Mouse (Mus musculus) kidney, embryonic 15.5 days (tissue): Measurements from ENCODE around the gene Sdc1. TPM values are rescaled to one million over a fixed set of nuclear protein-coding genes. Genes with fewer than 3 reads are reported as not detected.

Source experiments
- ATAC-seq: fragments of 200-750 bp; cut with Nextera tagmentation; replicated peaks from 2 replicates; pipeline ENCODE4 v1.8.0; 2017; ENCODE audit warnings: moderate TSS enrichment; ENCODE audit not compliant: low FRiP score
- H3K27ac ChIP-seq: fragments of 300-500 bp; sonication (generic); 2 replicates; pipeline ENCODE4 v1.5.1; 2015; ENCODE audit warnings: mild to moderate bottlenecking, inconsistent platforms
- H3K27me3 ChIP-seq: fragments of 300-500 bp; sonication (generic); 2 replicates; pipeline ENCODE4 v1.6.1; 2015; ENCODE audit warnings: inconsistent platforms
- H3K36me3 ChIP-seq: fragments of 300-500 bp; sonication (generic); 2 replicates; pipeline ENCODE4 v1.6.1; 2015; ENCODE audit warnings: inconsistent platforms
- H3K4me1 ChIP-seq: fragments of 300-500 bp; sonication (generic); 2 replicates; pipeline ENCODE4 v1.6.1; 2015; ENCODE audit warnings: inconsistent platforms
- H3K4me2 ChIP-seq: fragments of 300-500 bp; sonication (generic); 2 replicates; pipeline ENCODE4 v1.6.1; 2015; ENCODE audit warnings: moderate library complexity, mild to moderate bottlenecking, inconsistent platforms
- H3K4me3 ChIP-seq: fragments of 300-500 bp; sonication (generic); replicated peaks from 2 replicates; pipeline ENCODE4 v1.5.1; 2015; ENCODE audit warnings: mild to moderate bottlenecking, inconsistent platforms
- H3K9ac ChIP-seq: fragments of 300-500 bp; sonication (generic); 2 replicates; pipeline ENCODE4 v1.6.1; 2015; ENCODE audit warnings: mild to moderate bottlenecking, inconsistent platforms
- H3K9me3 ChIP-seq: fragments of 300-500 bp; sonication (generic); replicated peaks from 2 replicates; pipeline ENCODE4 v1.6.1; 2016; ENCODE audit warnings: inconsistent platforms
- WGBS: fragments of 180-500 bp; shearing (Covaris S2); methylation state at CpG from one replicate; pipeline ENCODE4 v1.1.7; 2015; ENCODE audit warnings: mixed read lengths; 5-methylcytosine and 5-hydroxymethylcytosine counted together
- polyA plus RNA-seq: library from polyadenylated mRNA; unstranded; fragments of >200 nt; fragmentation: Nextera tagmentation; extraction: Ambion mirVana; gene quantifications from 2 replicates; pipeline ENCODE4 v1.2.1, GENCODE M21; 2015

Sdc1 gene
- polyA plus RNA-seq, 1 experiment from 2014 or later, result 66.7 TPM

- H3K4me1 ChIP-seq, result peaks cover 22% of the 10 kb centered on the region; the same call in 1 of the 2 replicates
- no peak overlapping the region for H3K9ac ChIP-seq
- WGBS, result 86% methylated on average over 6 of the region's 6 CpGs
- no peak overlapping the region for H3K4me3 ChIP-seq
- no peak for ATAC-seq
- no peaks in the 10 kb centered on the region for H3K36me3 ChIP-seq
- no peak overlapping the region for H3K4me2 ChIP-seq
- no peaks in the 10 kb centered on the region for H3K9me3 ChIP-seq
- no peak overlapping the region for H3K27ac ChIP-seq
- no peaks in the 10 kb centered on the region for H3K27me3 ChIP-seq
These were observed 38.5 kb downstream of the Sdc1 start for GRCm38 (mm10) chr12:8809626-8810025.

- no peak overlapping the region for H3K4me3 ChIP-seq
- H3K9ac ChIP-seq, result no peak overlapping the region
- H3K9me3 ChIP-seq, result no peaks in the 10 kb centered on the region
- no peaks in the 10 kb centered on the region for H3K27me3 ChIP-seq
- no peaks in the 10 kb centered on the region for H3K36me3 ChIP-seq
- 56% methylated on average over 2 of the region's 2 CpGs for WGBS
- peaks cover 22% of the 10 kb centered on the region; the same call in 1 of the 2 replicates for H3K4me1 ChIP-seq
- H3K4me2 ChIP-seq, result no peak overlapping the region
- ATAC-seq, result peak; percentile 31; the same call in 1 of the 2 replicates
- H3K27ac ChIP-seq, result peak overlapping the region; percentile 69
These were observed 39.8 kb downstream of the Sdc1 start for GRCm38 (mm10) chr12:8810966-8811365.

DNA sequence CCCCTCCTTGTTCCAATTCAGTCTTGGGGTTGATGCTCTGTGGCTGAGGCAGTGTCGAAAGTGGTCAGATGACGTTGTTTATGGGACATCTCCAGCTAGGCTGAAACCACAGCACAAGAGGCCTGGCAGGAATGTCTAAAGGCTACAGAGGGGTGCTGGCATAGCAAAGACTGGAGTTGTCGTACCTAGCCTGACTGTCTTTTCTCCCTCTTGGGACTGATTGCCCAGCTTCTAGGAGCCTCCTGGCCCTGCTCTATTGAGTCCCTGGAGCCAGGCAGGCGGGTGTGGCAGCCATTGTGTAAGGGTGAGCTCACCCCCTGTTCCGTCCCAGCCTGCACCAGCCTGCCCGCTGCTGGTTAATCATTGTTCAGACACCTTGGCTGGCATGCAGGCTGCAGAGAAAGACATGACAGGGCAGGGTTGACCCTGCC, 40.3 kb downstream of the Sdc1 start:
- peaks cover 22% of the 10 kb centered on the region; the same call in 1 of the 2 replicates for H3K4me1 ChIP-seq
- no peak overlapping the region for H3K4me3 ChIP-seq
- H3K36me3 ChIP-seq, result no peaks in the 10 kb centered on the region
- H3K27me3 ChIP-seq, result no peaks in the 10 kb centered on the region
- ATAC-seq, result peak; percentile 93
- H3K9ac ChIP-seq, result no peak overlapping the region
- peak overlapping the region; percentile 69 for H3K27ac ChIP-seq
- no peak overlapping the region for H3K4me2 ChIP-seq
- no peaks in the 10 kb centered on the region for H3K9me3 ChIP-seq
- 44% methylated on average over 6 of the region's 6 CpGs for WGBS

- Histone ChIP-seq H3K36me3 (no peaks in the 10 kb centered on the region), H3K4me1 (peaks cover 22% of the 10 kb centered on the region; the same call in 1 of the 2 replicates), H3K9me3 (no peaks in the 10 kb centered on the region), H3K4me3 (no peak overlapping the region), H3K9ac (no peak overlapping the region), H3K27ac (peak overlapping the region; percentile 69), H3K4me2 (no peak overlapping the region), H3K27me3 (no peaks in the 10 kb centered on the region)
- WGBS, result 77% methylated on average over 5 of the region's 5 CpGs
- ATAC-seq, result peak; percentile 52
These were observed 40.9 kb downstream of the Sdc1 start for GRCm38 (mm10) chr12:8811894-8812560.

GRCm38 (mm10) chr12:8817467-8818232, 46.5 kb downstream of the Sdc1 start:
- no peak overlapping the region for H3K4me3 ChIP-seq
- no peaks in the 10 kb centered on the region for H3K36me3 ChIP-seq
- H3K9me3 ChIP-seq, result no peaks in the 10 kb centered on the region
- H3K9ac ChIP-seq, result no peak overlapping the region
- WGBS, result 20% methylated on average over 13 of the region's 13 CpGs
- H3K27me3 ChIP-seq, result no peaks in the 10 kb centered on the region
- peaks cover 15% of the 10 kb centered on the region for H3K4me1 ChIP-seq
- H3K4me2 ChIP-seq, result peak overlapping the region; percentile 28; the same call in 1 of the 2 replicates
- ATAC-seq, result peak; percentile 93
- H3K27ac ChIP-seq, result peak overlapping the region; percentile 67; the same call in 1 of the 2 replicates

GRCm38 (mm10) chr12:8818233-8818672, 47.1 kb downstream of the Sdc1 start:
- Histone ChIP-seq H3K27ac (peak overlapping the region; percentile 67; the same call in 1 of the 2 replicates), H3K4me1 (peaks cover 15% of the 10 kb centered on the region), H3K9me3 (no peaks in the 10 kb centered on the region), H3K4me2 (peak overlapping the region; percentile 28; the same call in 1 of the 2 replicates), H3K27me3 (no peaks in the 10 kb centered on the region), H3K36me3 (no peaks in the 10 kb centered on the region), H3K4me3 (no peak overlapping the region), H3K9ac (no peak overlapping the region)
- ATAC-seq, result no peak; the same call in 1 of the 2 replicates
- 31% methylated on average over 3 of the region's 3 CpGs for WGBS

DNA sequence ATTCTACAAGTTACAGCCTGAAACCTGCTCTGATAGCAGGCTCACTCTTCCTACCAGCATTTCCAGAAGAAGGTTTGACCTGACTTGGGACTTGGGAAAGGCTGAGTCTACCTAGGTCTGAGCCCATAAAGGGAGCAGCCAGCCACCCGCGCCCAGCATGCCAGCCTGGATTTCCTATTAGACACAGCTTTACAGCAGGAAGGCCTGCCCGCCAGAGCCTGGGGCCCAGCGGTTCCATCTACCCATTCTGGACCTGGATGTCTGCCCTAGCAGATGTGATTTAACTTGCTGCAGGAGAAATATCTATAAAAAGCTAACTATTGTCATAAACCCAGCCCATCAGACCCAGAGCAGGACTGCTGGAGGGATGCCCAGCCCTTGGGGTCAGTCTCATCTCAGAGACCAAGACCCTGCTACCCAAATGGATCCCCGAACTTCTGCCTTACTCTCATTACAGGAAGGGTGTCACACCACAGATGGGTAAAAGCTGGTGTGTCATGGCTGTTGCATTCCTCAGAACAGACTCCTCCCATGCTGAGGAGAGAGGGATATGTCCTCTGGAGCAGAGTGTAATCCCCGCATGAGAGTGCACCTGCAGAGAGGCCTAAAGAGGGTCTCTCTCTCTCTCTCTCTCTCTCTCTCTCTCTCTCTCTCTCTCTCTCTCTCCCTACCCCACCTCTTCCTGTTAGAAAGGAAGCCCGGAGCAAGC, 54.0 kb downstream of the Sdc1 start:
- no peaks in the 10 kb centered on the region for H3K36me3 ChIP-seq
- no peak overlapping the region for H3K27ac ChIP-seq
- H3K4me3 ChIP-seq, result no peak overlapping the region
- no peaks in the 10 kb centered on the region for H3K27me3 ChIP-seq
- no peak overlapping the region for H3K9ac ChIP-seq
- no peak overlapping the region for H3K4me2 ChIP-seq
- 0 out of 2 replicates have a peak, but pooled peaks cover 5% of the 10 kb centered on the region for H3K4me1 ChIP-seq
- WGBS, result 65% methylated on average over 7 of the region's 7 CpGs
- no peak for ATAC-seq
- H3K9me3 ChIP-seq, result no peaks in the 10 kb centered on the region

- 89% methylated on average over 9 of the region's 9 CpGs for WGBS
These were observed 56.0 kb downstream of the Sdc1 start for GRCm38 (mm10) chr12:8827014-8827715.

DNA sequence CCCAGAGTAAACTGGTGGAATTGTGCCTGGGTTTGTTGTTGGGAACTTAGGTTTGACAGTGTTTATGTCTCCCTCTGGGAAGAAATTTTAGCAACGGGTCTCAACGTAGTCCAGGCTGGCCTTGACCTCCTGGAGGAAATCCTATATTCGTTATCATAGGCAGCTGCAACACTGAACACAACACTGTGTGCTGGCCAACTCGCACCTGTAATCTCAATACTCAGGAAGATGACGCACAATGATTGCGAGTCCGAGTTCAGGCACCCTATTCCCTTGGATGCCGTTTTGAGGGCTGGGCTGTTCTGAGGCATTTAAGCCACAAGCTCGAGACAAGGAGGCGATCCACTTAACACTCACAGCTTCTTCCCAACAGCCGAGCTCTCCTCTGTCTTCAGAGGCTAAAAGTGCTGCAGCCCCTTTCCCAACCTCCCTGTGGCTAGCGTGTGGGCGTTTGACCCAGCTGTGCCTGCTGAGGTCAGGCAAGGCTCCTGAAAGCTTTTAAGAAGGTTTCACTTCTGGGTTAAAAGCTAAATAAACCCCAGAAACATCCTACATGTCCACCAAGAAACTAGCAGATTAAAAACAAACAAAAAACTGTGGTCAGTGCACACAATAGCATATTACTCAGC, 58.0 kb downstream of the Sdc1 start:
- H3K4me3 ChIP-seq, result no peak overlapping the region
- no peaks in the 10 kb centered on the region for H3K9me3 ChIP-seq
- no peaks in the 10 kb centered on the region for H3K36me3 ChIP-seq
- no peak overlapping the region for H3K4me2 ChIP-seq
- no peaks in the 10 kb centered on the region for H3K27me3 ChIP-seq
- no peak for ATAC-seq
- H3K9ac ChIP-seq, result no peak overlapping the region
- WGBS, result 56% methylated on average over 13 of the region's 13 CpGs
- no peak overlapping the region for H3K27ac ChIP-seq
- H3K4me1 ChIP-seq, result 0 out of 2 replicates have a peak, but pooled peaks cover 5% of the 10 kb centered on the region

More at GRCm38 (mm10) chr12:8827014-8827715, 56.0 kb downstream of the Sdc1 start:
- Histone ChIP-seq H3K27me3 (no peaks in the 10 kb centered on the region), H3K4me1 (0 out of 2 replicates have a peak, but pooled peaks cover 5% of the 10 kb centered on the region), H3K27ac (no peak overlapping the region), H3K9me3 (no peaks in the 10 kb centered on the region), H3K9ac (no peak overlapping the region), H3K36me3 (no peaks in the 10 kb centered on the region), H3K4me2 (no peak overlapping the region), H3K4me3 (no peak overlapping the region)
- ATAC-seq, result no peak

DNA sequence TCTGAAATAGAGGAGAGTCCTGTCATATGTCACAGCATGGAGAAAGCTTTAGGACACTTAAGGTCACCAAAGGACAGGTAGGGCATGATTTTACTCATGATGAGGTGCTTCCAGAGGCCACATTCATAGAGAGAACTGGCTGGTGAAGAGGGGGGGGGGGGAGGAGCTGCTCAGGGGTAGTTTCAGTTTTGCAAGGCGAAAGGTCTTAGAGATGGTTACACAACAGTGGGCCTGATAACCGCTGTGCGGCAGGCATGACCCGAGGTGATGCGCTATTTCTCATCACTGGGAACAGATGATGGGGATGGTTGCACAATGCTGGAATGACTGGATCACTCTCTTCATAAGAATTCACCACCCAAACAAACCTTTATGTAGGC, 58.5 kb downstream of the Sdc1 start:
- Histone ChIP-seq H3K9me3 (no peaks in the 10 kb centered on the region), H3K4me2 (no peak overlapping the region), H3K27me3 (no peaks in the 10 kb centered on the region), H3K27ac (no peak overlapping the region), H3K9ac (no peak overlapping the region), H3K4me3 (no peak overlapping the region), H3K36me3 (no peaks in the 10 kb centered on the region), H3K4me1 (0 out of 2 replicates have a peak, but pooled peaks cover 5% of the 10 kb centered on the region)
- no peak for ATAC-seq
- WGBS, result 84% methylated on average over 5 of the region's 5 CpGs
